Mouse (Mus musculus) CD4-positive naive resting alpha-beta T cell, adult 57 days (primary cell): ENCODE data around the gene Ankar. TPM values are rescaled to one million over a fixed set of nuclear protein-coding genes. Genes with fewer than 3 reads are reported as not detected.

ENCODE experiments used
- total RNA-seq: library from RNA; stranded (reverse); gene quantifications from one replicate; pipeline ENCODE4 v1.2.4, GENCODE M21; 2023

Gene Ankar
- total RNA-seq = not detected

DNA sequence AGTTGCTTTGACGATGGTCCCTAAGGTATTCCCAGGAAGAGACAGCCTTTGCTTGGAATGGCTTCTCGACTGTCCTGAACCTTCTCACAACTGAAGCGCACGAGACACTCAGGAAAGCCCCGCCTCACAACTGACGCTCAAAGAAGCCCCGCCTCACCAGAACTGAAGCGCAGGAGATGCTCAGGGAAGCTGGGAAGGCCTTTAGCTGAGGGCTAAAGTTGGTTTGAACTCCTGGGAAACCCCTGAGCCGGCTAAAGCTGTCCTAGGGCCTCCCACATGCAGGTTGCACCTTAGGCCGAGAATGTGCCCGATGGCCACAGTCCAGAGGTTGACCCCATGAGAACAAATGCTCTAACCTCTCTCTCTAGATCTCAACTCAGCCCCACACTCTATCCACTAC is at the start of gene Ankar:
TSS of gene Ankar (minus strand) at position 101 of the 400 bp plus-strand sequence.

DNA sequence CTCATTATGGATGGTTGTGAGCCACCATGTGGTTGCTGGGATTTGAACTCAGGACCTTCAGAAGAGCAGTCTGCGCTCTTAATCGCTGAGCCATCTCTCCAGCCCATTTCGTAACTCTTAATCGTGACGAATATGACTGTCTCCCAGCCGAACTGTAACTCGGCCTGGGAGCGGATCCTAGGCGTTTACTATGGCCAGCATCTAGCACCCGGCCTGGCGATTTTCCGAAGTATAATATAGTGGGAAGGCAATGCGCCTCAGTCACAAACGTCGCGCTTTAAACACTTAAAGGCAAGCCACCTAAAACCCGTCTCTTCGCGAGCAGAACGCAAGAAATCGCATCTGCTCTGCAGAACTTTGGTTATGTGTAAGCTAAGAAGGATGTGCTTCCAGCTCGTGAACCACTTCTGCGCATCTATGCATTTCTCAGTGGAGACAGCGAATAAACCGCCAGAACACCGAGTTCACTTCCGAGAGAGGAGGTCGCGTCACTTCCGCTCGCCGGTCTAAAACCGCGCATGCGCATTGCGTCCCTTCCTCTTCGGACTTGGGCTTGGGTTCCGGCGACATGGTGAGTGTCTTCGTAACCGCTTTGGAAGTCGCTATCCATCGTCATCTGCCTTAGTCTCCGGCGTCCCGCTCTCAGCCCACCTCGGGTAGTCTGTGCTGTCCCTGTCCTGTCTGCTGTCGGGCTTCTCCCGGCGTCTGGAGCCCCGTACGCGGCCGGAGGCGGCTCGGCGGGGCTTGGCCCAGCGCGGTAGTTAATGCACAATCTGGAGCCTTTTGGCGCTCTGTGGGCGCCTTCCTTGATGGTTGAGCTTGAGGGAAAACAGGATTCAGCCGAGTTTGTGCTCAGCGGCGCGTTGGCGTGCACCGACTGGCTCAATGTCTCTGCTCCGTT is 10.6 kb upstream of the Ankar start, which contains the start of gene Rpl37a:
TSS of gene Rpl37a (plus strand) at position 538 of the 901 bp plus-strand sequence.

Other genes with a start within 250 kb of the Ankar start
- gene March4, start 163.6 kb downstream of the Ankar start, total RNA-seq = not detected
- gene Smarcal1, start 117.3 kb downstream of the Ankar start, total RNA-seq = 39.6 TPM
- gene Rpl37a, start 10.7 kb upstream of the Ankar start, total RNA-seq = 3,321 TPM
- gene Igfbp2, start 123.9 kb upstream of the Ankar start, total RNA-seq = not detected
- gene Igfbp5, start 174.3 kb upstream of the Ankar start, total RNA-seq = 9.3 TPM